Mouse (Mus musculus) midbrain, embryonic 10.5 days (tissue): ENCODE measurements around the gene Armc7. TPM values are rescaled to one million over a fixed set of nuclear protein-coding genes. Genes with fewer than 3 reads are reported as not detected.
A peak's percentile ranks its signal among the peaks of the same experiment; 100 is the strongest.
"Not testable (repeated sequence)": the region's sequence is repeated elsewhere in the genome, so short reads cannot be mapped to it uniquely, and the experiment has no call there.

Source experiments
- DNase-seq: peaks from one replicate; pipeline ENCODE4 v3.0.0-alpha.2; 2017; ENCODE audit warnings: low spot score
- H3K27ac ChIP-seq: fragments of 300-500 bp; sonication (generic); replicated peaks from 2 replicates; pipeline ENCODE4 v1.5.1; 2016; ENCODE audit warnings: mild to moderate bottlenecking
- H3K27me3 ChIP-seq: fragments of 300-500 bp; sonication (generic); 2 replicates; pipeline ENCODE4 v1.6.1; 2016; ENCODE audit warnings: low read depth, mild to moderate bottlenecking; ENCODE audit not compliant: poor library complexity, severe bottlenecking
- H3K36me3 ChIP-seq: fragments of 300-500 bp; sonication (generic); 2 replicates; pipeline ENCODE4 v1.6.1; 2016; ENCODE audit warnings: mild to moderate bottlenecking, moderate library complexity
- H3K4me1 ChIP-seq: fragments of 300-500 bp; sonication (generic); 2 replicates; pipeline ENCODE4 v1.6.1; 2016
- H3K4me3 ChIP-seq: fragments of 300-500 bp; sonication (generic); 2 replicates; pipeline ENCODE4 v1.5.1; 2016; ENCODE audit warnings: mild to moderate bottlenecking, moderate library complexity
- H3K9me3 ChIP-seq: fragments of 300-500 bp; sonication (generic); replicated peaks from 2 replicates; pipeline ENCODE4 v1.6.1; 2016; ENCODE audit warnings: mild to moderate bottlenecking
- WGBS: fragments of 180-500 bp; shearing (Covaris S2); methylation state at CpG from one replicate; pipeline ENCODE4 v1.1.7; 2016; 5-methylcytosine and 5-hydroxymethylcytosine counted together
- polyA plus RNA-seq: library from polyadenylated mRNA; unstranded; fragments of >200 nt; fragmentation: Nextera tagmentation; extraction: Ambion mirVana; gene quantifications from 2 replicates; pipeline ENCODE4 v1.2.1, GENCODE M21; 2016

The Armc7 gene
- polyA plus RNA-seq, 1 experiment from 2014 or later: 6.6 TPM

DNA sequence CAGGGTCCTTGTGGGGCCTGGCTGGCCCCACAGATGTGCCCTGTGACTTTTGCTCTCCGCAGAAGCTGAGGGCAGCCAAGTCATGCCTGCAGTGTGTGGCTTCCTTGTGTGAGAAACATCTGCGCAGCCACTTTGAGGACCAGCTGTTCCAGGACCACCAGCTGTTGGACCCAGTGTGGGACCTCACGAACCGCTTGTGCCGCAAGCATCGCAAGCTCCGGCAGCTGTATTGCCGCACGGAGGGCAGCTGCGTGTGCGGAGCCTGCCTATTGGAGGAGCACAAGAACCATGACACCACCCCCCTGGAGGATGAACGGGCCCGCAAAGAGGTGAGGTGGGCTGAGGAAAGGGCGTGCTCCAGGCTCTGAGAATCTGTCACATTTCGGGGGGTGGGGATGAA is 34.0 kb upstream of the Armc7 start:
- 48% methylated on average over 15 of the region's 15 CpGs for WGBS
- peak; percentile 20 for DNase-seq
- Histone ChIP-seq H3K36me3 (no peaks in the 10 kb centered on the region), H3K9me3 (no peaks in the 10 kb centered on the region; the same call in 1 of the 2 replicates), H3K27ac (no peak overlapping the region), H3K4me3 (no peak overlapping the region), H3K27me3 (peaks cover 10% of the 10 kb centered on the region; the same call in 1 of the 2 replicates), H3K4me1 (peaks cover 12% of the 10 kb centered on the region)

DNA sequence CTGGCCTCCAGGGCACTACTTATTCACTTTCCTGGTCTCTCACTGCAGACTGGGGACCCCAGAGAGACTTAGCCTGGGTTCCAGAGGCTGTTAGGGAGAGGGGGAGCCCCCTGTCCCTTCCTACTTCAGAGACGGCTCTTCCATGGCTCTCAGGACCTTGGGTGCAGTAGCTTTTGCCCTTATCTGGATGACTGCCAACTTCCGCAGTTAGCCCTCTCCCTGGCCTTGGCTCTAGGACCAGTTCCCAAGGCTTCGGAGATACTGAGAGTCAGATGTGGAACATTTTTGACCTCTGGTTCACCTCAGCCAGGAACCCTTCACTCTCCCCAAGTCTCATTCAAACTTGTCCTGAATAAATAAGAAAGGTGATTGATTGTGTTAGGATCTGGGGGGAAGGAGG is 28.6 kb upstream of the Armc7 start:
- Histone ChIP-seq H3K27ac (no peak overlapping the region; the same call in 1 of the 2 replicates), H3K4me3 (no peak overlapping the region), H3K27me3 (peaks cover 2% of the 10 kb centered on the region; the same call in 1 of the 2 replicates), H3K36me3 (no peaks in the 10 kb centered on the region), H3K9me3 (no peaks in the 10 kb centered on the region), H3K4me1 (peaks cover 24% of the 10 kb centered on the region)
- WGBS: 87% methylated on average over 3 of the region's 3 CpGs
- DNase-seq: no peak

DNA sequence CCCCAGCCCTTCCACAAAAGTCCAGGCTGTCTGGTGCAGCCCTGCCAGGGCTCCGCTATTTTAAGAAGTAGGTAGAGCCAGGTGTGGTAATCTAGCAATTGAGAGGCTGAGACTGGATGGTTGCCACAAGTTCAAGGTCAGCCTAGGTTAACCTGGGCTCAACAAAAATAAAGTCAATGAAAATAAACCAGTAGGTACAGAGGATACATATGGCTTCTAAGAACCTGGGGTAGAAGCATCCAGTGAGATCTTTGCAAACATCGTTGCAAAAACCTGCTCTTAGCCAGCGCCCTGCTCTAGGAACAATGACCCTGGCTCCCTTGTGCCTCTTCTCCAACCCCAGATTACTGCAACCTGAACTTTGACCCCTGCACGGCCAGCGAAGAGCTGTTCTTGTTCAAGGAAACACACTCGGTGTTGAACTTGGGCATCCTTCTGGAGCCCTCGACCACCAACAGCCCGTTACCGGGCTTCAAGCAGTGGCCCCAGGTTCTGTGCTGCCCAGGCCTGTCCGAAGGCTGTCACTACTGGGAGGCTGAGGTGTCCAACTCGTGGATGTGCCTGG is 28.1 kb upstream of the Armc7 start:
- no peak overlapping the region for H3K27ac ChIP-seq
- no peak overlapping the region for H3K4me3 ChIP-seq
- WGBS: 86% methylated on average over 11 of the region's 11 CpGs
- H3K36me3 ChIP-seq: no peaks in the 10 kb centered on the region
- peaks cover 24% of the 10 kb centered on the region for H3K4me1 ChIP-seq
- no peaks in the 10 kb centered on the region for H3K27me3 ChIP-seq
- H3K9me3 ChIP-seq: no peaks in the 10 kb centered on the region
- no peak for DNase-seq

DNA sequence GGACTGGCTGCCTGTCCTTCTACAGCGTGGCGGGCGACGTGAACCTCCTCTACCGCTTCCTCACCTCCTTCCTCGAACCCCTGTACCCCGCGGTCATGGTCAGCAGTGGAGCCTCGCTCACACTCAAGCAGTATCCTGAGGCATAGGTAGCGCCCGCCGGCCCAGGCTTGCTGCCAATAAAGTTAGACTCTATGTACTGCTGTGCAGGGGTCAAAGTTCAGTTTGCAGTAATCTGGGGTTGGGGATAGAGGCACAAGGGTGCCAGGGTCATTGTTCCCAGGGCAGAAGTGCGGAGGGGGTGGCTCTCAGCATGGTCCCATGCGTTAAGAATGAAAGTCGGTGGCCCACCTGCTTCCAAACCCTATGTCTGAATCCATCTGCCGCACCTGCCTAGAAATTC is 27.4 kb upstream of the Armc7 start:
- Histone ChIP-seq H3K27me3 (no peaks in the 10 kb centered on the region), H3K4me1 (peaks cover 24% of the 10 kb centered on the region), H3K4me3 (no peak overlapping the region), H3K9me3 (no peaks in the 10 kb centered on the region), H3K27ac (no peak overlapping the region), H3K36me3 (no peaks in the 10 kb centered on the region)
- 83% methylated on average over 16 of the region's 16 CpGs for WGBS
- no peak for DNase-seq

GRCm38 (mm10) chr11:115448998-115449397 is 26.5 kb upstream of the Armc7 start:
- DNase-seq: no peak
- no peak overlapping the region for H3K4me3 ChIP-seq
- no peaks in the 10 kb centered on the region for H3K36me3 ChIP-seq
- 65% methylated on average over 7 of the region's 7 CpGs for WGBS
- H3K27me3 ChIP-seq: no peaks in the 10 kb centered on the region
- peaks cover 24% of the 10 kb centered on the region for H3K4me1 ChIP-seq
- H3K27ac ChIP-seq: no peak overlapping the region; the same call in 1 of the 2 replicates
- H3K9me3 ChIP-seq: no peaks in the 10 kb centered on the region

DNA sequence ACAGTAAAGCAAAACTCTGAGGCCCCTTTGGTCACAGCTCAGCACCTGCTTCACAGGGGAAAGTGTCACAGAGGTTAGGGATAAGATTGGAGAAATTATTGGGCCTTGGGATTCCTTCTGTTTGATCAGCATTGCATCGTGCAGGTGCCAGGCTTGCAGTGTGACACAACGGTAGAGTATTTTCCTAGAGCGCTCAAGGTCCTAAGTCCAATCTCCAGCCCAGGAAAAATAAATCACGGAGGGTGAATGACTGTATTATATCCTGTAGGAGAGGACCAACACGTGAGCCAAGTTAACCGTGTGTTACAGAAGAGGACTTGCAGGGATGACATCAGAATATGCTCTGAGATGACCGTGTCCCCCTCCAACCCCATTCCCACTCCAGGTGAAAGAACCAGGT is 25.3 kb upstream of the Armc7 start:
- no peaks in the 10 kb centered on the region for H3K36me3 ChIP-seq
- no peak overlapping the region for H3K4me3 ChIP-seq
- peaks cover 24% of the 10 kb centered on the region for H3K4me1 ChIP-seq
- no peaks in the 10 kb centered on the region for H3K27me3 ChIP-seq
- DNase-seq: no peak
- WGBS: 92% methylated on average over 7 of the region's 7 CpGs
- no peak overlapping the region for H3K27ac ChIP-seq
- H3K9me3 ChIP-seq: no peaks in the 10 kb centered on the region

GRCm38 (mm10) chr11:115451781-115452241 is 23.7 kb upstream of the Armc7 start:
- Histone ChIP-seq H3K4me3 (no peak overlapping the region), H3K9me3 (no peaks in the 10 kb centered on the region), H3K27me3 (no peaks in the 10 kb centered on the region), H3K36me3 (no peaks in the 10 kb centered on the region), H3K4me1 (peaks cover 24% of the 10 kb centered on the region), H3K27ac (no peak overlapping the region)
- 88% methylated on average over 8 of the region's 8 CpGs for whole genome bisulfite sequencing
- no peak for DNase-seq

DNA sequence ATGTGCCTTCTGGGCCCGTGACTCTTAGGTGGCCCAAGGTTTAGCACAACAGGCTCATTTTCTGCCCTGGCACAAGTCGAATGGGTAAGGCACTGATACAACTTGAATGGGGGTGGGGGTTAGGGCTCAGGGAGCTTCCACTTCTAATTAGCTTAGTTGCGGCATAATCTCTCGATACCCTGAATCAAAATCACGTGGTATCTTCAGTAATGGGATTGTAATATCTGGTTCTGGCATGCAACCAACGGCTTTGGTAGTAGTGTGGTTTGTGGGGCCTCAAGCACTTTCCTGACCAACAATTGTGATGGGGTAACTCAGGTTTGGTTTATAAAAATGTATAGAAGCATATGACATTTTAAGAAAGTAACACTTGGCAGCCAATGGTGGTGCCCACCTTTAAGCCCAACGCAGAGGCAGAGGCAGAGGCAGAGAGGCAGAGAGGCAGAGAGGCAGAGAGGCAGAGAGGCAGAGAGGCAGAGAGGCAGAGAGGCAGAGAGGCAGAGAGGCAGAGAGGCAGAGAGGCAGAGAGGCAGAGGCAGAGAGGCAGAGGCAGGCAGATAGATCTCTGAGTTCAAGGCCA is 23.1 kb upstream of the Armc7 start:
- no peak overlapping the region for H3K27ac ChIP-seq
- H3K4me3 ChIP-seq: no peak overlapping the region
- H3K9me3 ChIP-seq: no peaks in the 10 kb centered on the region
- 86% methylated on average over 7 of the region's 7 CpGs for WGBS
- H3K4me1 ChIP-seq: peaks cover 27% of the 10 kb centered on the region
- H3K27me3 ChIP-seq: no peaks in the 10 kb centered on the region
- no peaks in the 10 kb centered on the region for H3K36me3 ChIP-seq
- DNase-seq: no peak

- Histone ChIP-seq H3K9me3 (no peaks in the 10 kb centered on the region), H3K27ac (no peak overlapping the region), H3K27me3 (no peaks in the 10 kb centered on the region), H3K4me1 (peaks cover 27% of the 10 kb centered on the region), H3K4me3 (no peak overlapping the region), H3K36me3 (no peaks in the 10 kb centered on the region)
- 73% methylated on average over 4 of the region's 4 CpGs for WGBS
- DNase-seq: no peak
Observed at GRCm38 (mm10) chr11:115453306-115453705, 22.2 kb upstream of the Armc7 start.

DNA sequence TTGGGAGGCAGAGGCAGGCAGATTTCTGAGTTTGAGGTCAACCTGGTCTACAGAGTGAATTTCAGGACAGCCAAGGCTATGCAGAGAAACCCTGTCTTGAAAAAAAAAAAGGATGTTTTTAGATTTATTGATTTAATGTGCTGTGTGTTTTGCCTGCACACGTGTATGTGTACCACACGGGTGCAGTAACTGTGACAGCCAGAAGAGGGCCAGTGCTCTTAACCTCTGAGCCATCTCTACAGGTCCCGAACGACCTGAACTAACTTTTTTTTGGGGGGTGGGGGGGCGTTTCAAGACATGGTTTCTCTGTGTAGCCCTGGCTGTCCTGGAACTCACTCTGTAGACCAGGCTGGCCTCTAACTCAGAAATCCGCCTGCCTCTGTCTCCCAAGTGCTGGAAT is 20.6 kb upstream of the Armc7 start:
- 86% methylated on average over 6 of the region's 6 CpGs for WGBS
- H3K4me1 ChIP-seq: peaks cover 12% of the 10 kb centered on the region
- not testable (repeated sequence) for H3K4me3 ChIP-seq, H3K27ac ChIP-seq, H3K27me3 ChIP-seq, H3K36me3 ChIP-seq, H3K9me3 ChIP-seq, DNase-seq

GRCm38 (mm10) chr11:115455619-115456018 is 19.8 kb upstream of the Armc7 start:
- H3K4me1 ChIP-seq: peaks cover 12% of the 10 kb centered on the region
- no peaks in the 10 kb centered on the region for H3K9me3 ChIP-seq
- H3K4me3 ChIP-seq: no peak overlapping the region
- 87% methylated on average over 15 of the region's 15 CpGs for whole genome bisulfite sequencing
- H3K36me3 ChIP-seq: no peaks in the 10 kb centered on the region
- no peak for DNase-seq
- no peak overlapping the region for H3K27ac ChIP-seq
- no peaks in the 10 kb centered on the region for H3K27me3 ChIP-seq

GRCm38 (mm10) chr11:115456182-115456581 is 19.3 kb upstream of the Armc7 start:
- no peak overlapping the region for H3K27ac ChIP-seq
- H3K9me3 ChIP-seq: no peaks in the 10 kb centered on the region
- 94% methylated on average over 5 of the region's 5 CpGs for WGBS
- H3K4me1 ChIP-seq: peaks cover 15% of the 10 kb centered on the region
- no peak for DNase-seq
- H3K27me3 ChIP-seq: no peaks in the 10 kb centered on the region
- no peak overlapping the region for H3K4me3 ChIP-seq
- no peaks in the 10 kb centered on the region for H3K36me3 ChIP-seq

DNA sequence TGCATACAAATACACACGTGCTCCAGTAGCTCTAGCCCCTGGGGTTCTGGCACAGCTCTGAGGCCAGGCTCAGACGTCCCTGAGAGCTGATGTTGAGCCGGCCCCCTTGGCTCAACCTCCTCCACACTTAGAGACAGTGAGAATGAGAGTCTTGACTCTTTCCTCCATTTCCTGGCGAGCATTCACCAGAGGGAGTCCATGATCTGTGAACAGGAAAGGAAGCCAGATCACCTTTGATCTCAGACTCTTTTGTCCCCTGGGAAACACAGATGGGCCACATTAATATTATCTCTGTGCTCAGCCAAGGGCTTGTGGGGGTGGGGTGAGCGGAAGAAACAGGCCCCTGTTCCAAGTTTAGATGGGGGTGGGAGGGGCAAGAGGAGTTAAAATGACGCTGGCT is 18.1 kb upstream of the Armc7 start:
- Histone ChIP-seq H3K4me3 (no peak overlapping the region), H3K27ac (no peak overlapping the region), H3K9me3 (no peaks in the 10 kb centered on the region), H3K4me1 (peaks cover 15% of the 10 kb centered on the region), H3K27me3 (0 out of 2 replicates have a peak, but pooled peaks cover 4% of the 10 kb centered on the region), H3K36me3 (no peaks in the 10 kb centered on the region)
- DNase-seq: no peak
- 50% methylated on average over 6 of the region's 6 CpGs for WGBS
